Mouse (Mus musculus) liver, postnatal 0 days (tissue): ENCODE results near the gene Gid4.
A peak's percentile ranks its signal among the peaks of the same experiment; 100 is the strongest.

Source experiments
- CTCF ChIP-seq: sonication (generic); IDR thresholded peaks from 2 replicates; pipeline ENCODE4 v1.5.1; 2016; ENCODE audit warnings: antibody characterized with exemption, low read depth
- EP300 ChIP-seq: IDR thresholded peaks from 2 replicates; pipeline ENCODE4 v1.6.1; 2016; ENCODE audit warnings: antibody characterized with exemption, low read depth, mild to moderate bottlenecking

GRCm38 (mm10) chr11:60486267-60486666, 69.3 kb downstream of the Gid4 start:
- TF ChIP-seq CTCF (no peak), EP300 (peak; percentile 73)
